Mouse (Mus musculus) embryonic facial prominence, embryonic 11.5 days (tissue): ENCODE results near the gene Rpl36. TPM values are rescaled to one million over a fixed set of nuclear protein-coding genes. Genes with fewer than 3 reads are reported as not detected.

ENCODE experiments used
- ATAC-seq: fragments of 200-750 bp; cut with Nextera tagmentation; replicated peaks from 2 replicates; pipeline ENCODE4 v1.8.0; 2017; ENCODE audit warnings: low read depth; ENCODE audit not compliant: insufficient number of reproducible peaks, low FRiP score, low TSS enrichment
- DNase-seq: peaks from one replicate; pipeline ENCODE4 v3.0.0-alpha.2; 2015; ENCODE audit warnings: low spot score
- H3K27ac ChIP-seq: fragments of 300-500 bp; sonication (generic); replicated peaks from 2 replicates; pipeline ENCODE4 v1.5.1; 2014; ENCODE audit warnings: mild to moderate bottlenecking, low read depth, low read length, control low read depth
- H3K27me3 ChIP-seq: fragments of 300-500 bp; sonication (generic); 2 replicates; pipeline ENCODE4 v1.6.1; 2014; ENCODE audit warnings: mild to moderate bottlenecking, low read length, moderate library complexity, mixed read lengths; ENCODE audit not compliant: control insufficient read depth, insufficient read depth
- H3K36me3 ChIP-seq: fragments of 300-500 bp; sonication (generic); replicated peaks from 2 replicates; pipeline ENCODE4 v1.6.1; 2014; ENCODE audit warnings: low read depth, mild to moderate bottlenecking, low read length, moderate library complexity, mixed read lengths; ENCODE audit not compliant: control insufficient read depth, insufficient read depth
- H3K4me1 ChIP-seq: fragments of 300-500 bp; sonication (generic); 2 replicates; pipeline ENCODE4 v1.6.1; 2014; ENCODE audit warnings: low read length, mixed read lengths; ENCODE audit not compliant: control insufficient read depth, insufficient read depth
- H3K4me2 ChIP-seq: fragments of 300-500 bp; sonication (generic); 2 replicates; pipeline ENCODE4 v1.6.1; 2014; ENCODE audit warnings: low read depth, mild to moderate bottlenecking, control low read depth, low read length, moderate library complexity
- H3K4me3 ChIP-seq: fragments of 300-500 bp; sonication (generic); 2 replicates; pipeline ENCODE4 v1.5.1; 2014; ENCODE audit warnings: low read depth, low read length, control low read depth
- H3K9ac ChIP-seq: fragments of 300-500 bp; sonication (generic); replicated peaks from 2 replicates; pipeline ENCODE4 v1.6.1; 2014; ENCODE audit warnings: mild to moderate bottlenecking, control low read depth, low read length
- H3K9me3 ChIP-seq: fragments of 300-500 bp; sonication (generic); replicated peaks from 2 replicates; pipeline ENCODE4 v1.6.1; 2016; ENCODE audit warnings: mild to moderate bottlenecking, low read length, inconsistent platforms, mixed read lengths; ENCODE audit not compliant: control insufficient read depth
- WGBS: fragments of 180-500 bp; shearing (Covaris S2); extraction: QIAGEN DNeasy Blood & Tissue Kit; methylation state at CpG from one replicate; pipeline ENCODE4 v1.1.7; 2014; 5-methylcytosine and 5-hydroxymethylcytosine counted together
- polyA plus RNA-seq: library from polyadenylated mRNA; unstranded; fragments of >200 nt; fragmentation: Nextera tagmentation; extraction: Ambion mirVana; gene quantifications from 2 replicates; pipeline ENCODE4 v1.2.1, GENCODE M21; 2014

Gene Rpl36
- polyA plus RNA-seq, 1 experiment from 2014 or later = 1,376 TPM

DNA sequence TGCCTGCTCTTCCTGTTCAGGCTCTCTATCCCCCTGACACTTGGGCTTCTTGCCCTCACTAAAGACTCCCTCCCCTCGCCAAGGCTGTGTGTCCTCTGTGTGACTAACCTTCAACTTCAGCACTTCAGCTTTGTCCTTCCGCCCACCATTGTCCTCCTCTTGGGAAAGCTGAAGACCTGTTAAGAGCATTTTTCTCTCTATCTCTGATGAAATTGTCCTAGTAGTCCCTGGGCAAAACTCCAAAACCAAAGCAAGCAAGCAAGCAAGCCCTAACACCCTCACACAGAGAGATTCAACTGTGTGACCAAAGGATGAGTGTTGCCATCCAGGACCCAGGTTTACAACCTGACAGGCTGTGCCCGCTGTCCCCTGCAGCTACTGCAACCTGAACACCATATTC is 50.4 kb downstream of the Rpl36 start:
- Histone ChIP-seq H3K36me3 (no peaks in the 10 kb centered on the region), H3K4me3 (no peak overlapping the region; the same call in 1 of the 2 replicates), H3K9me3 (no peaks in the 10 kb centered on the region), H3K4me2 (peak overlapping the region; percentile 33; the same call in 1 of the 2 replicates), H3K9ac (peak overlapping the region; percentile 50), H3K27me3 (no peaks in the 10 kb centered on the region; the same call in 1 of the 2 replicates), H3K27ac (no peak overlapping the region), H3K4me1 (peaks cover 4% of the 10 kb centered on the region)
- 71% methylated on average over 3 of the region's 3 CpGs for WGBS
- DNase-seq (no peak), ATAC-seq (no peak)

Other genes with a start within 250 kb of the Rpl36 start
- gene Ptprs, start 136.9 kb upstream of the Rpl36 start, polyA plus RNA-seq = 80.1 and 81.5 TPM in 2 replicates
- not detected in 2 replicates for gene Znrf4, start 101.0 kb upstream of the Rpl36 start, polyA plus RNA-seq
- gene Gm20219, start 59.0 kb upstream of the Rpl36 start, polyA plus RNA-seq = 0.70 and 0.77 TPM in 2 replicates
- gene Safb2, start 28.8 kb upstream of the Rpl36 start, polyA plus RNA-seq = 37.2 and 45.3 TPM in 2 replicates
- gene Safb, start 28.6 kb upstream of the Rpl36 start, polyA plus RNA-seq = 94.1 and 109 TPM in 2 replicates
- 209 and 219 TPM in 2 replicates for gene 2410015M20Rik, start 3.6 kb upstream of the Rpl36 start, polyA plus RNA-seq
- gene Lonp1, start 13.5 kb downstream of the Rpl36 start, polyA plus RNA-seq = 48.3 and 49.5 TPM in 2 replicates
- 0.70 and 0.71 TPM in 2 replicates for gene Catsperd, start 14.7 kb downstream of the Rpl36 start, polyA plus RNA-seq
- gene Ranbp3, start 59.9 kb downstream of the Rpl36 start, polyA plus RNA-seq = 105 and 115 TPM in 2 replicates
- gene Ndufa11, start 104.4 kb downstream of the Rpl36 start, polyA plus RNA-seq = 352 and 362 TPM in 2 replicates
- 14.7 and 15.5 TPM in 2 replicates for gene Vmac, start 104.6 kb downstream of the Rpl36 start, polyA plus RNA-seq
- 6.7 and 7.8 TPM in 2 replicates for gene Nrtn, start 144.1 kb downstream of the Rpl36 start, polyA plus RNA-seq
- 30.1 and 32.3 TPM in 2 replicates for gene Dus3l, start 151.3 kb downstream of the Rpl36 start, polyA plus RNA-seq
- gene Prr22, start 156.8 kb downstream of the Rpl36 start, polyA plus RNA-seq = 0.66 and 0.72 TPM in 2 replicates
- gene Rfx2, start 217.6 kb downstream of the Rpl36 start, polyA plus RNA-seq = 2.3 and 2.4 TPM in 2 replicates